Mouse (Mus musculus) ES-E14 (cell line): ENCODE data around the gene Uba7. TPM values are rescaled to one million over a fixed set of nuclear protein-coding genes. Genes with fewer than 3 reads are reported as not detected.

ENCODE experiments used
- DNase-seq: peaks from one replicate; pipeline ENCODE4 v3.0.0-alpha.2; 2013; ENCODE audit warnings: low read depth, low spot score
- H3K27ac ChIP-seq: 2 replicates; pipeline ENCODE4 v1.5.1; 2012; ENCODE audit warnings: low read depth, mild to moderate bottlenecking, low read length, moderate library complexity, mixed read lengths; ENCODE audit not compliant: poor library complexity, insufficient read depth, severe bottlenecking
- H3K36me3 ChIP-seq: 2 replicates; pipeline ENCODE4 v1.6.1; 2012; ENCODE audit warnings: mild to moderate bottlenecking, low read length, moderate library complexity, mixed read lengths; ENCODE audit not compliant: control insufficient read depth, poor library complexity, insufficient read depth, severe bottlenecking
- H3K4me1 ChIP-seq, 2 experiments: fragments of 150-350 bp in 1 of 2; sonication (generic) in 1 of 2; 2 replicates each; pipeline ENCODE4 v1.6.1; 2012; ENCODE audit warnings: low read length in 2 of 2, mild to moderate bottlenecking in 1 of 2, mixed read lengths in 1 of 2; ENCODE audit not compliant: control insufficient read depth in 2 of 2, insufficient read depth in 2 of 2, poor library complexity in 1 of 2
- H3K4me3 ChIP-seq, 2 experiments: fragments of 150-350 bp in 1 of 2; sonication (generic) in 1 of 2; 2 replicates each; pipeline ENCODE4 v1.5.1; 2012; ENCODE audit warnings: low read length in 2 of 2, low read depth in 1 of 2, mild to moderate bottlenecking in 1 of 2, mixed read lengths in 1 of 2; ENCODE audit not compliant: insufficient read depth in 1 of 2, poor library complexity in 1 of 2, severe bottlenecking in 1 of 2
- H3K9ac ChIP-seq: 2 replicates; pipeline ENCODE4 v1.6.1; 2012; ENCODE audit warnings: low read depth, mild to moderate bottlenecking, low read length, mixed read lengths; ENCODE audit not compliant: poor library complexity, insufficient read depth, severe bottlenecking
- H3K9me3 ChIP-seq: fragments of 150-350 bp; sonication (generic); 2 replicates; pipeline ENCODE4 v1.6.1; 2012; ENCODE audit warnings: low read depth, mild to moderate bottlenecking, low read length; ENCODE audit not compliant: control insufficient read depth, insufficient read depth
- CHD2 ChIP-seq: IDR thresholded peaks from 2 replicates; pipeline ENCODE4 v1.6.1; 2014; ENCODE audit warnings: mild to moderate bottlenecking, low read depth, low read length, inconsistent platforms
- HCFC1 ChIP-seq: IDR thresholded peaks from 2 replicates; pipeline ENCODE4 v1.6.1; 2012; ENCODE audit warnings: low read length, inconsistent platforms, borderline replicate concordance; ENCODE audit not compliant: insufficient read depth
- MAFK ChIP-seq: IDR thresholded peaks from 2 replicates; pipeline ENCODE4 v1.6.1; 2014; ENCODE audit warnings: mild to moderate bottlenecking, low read depth, low read length, inconsistent platforms; ENCODE audit not compliant: insufficient read depth
- ZC3H11A ChIP-seq: IDR thresholded peaks from 2 replicates; pipeline ENCODE4 v1.6.1; 2012; ENCODE audit warnings: low read depth, mild to moderate bottlenecking, inconsistent platforms, low read length, borderline replicate concordance
- ZNF384 ChIP-seq: IDR thresholded peaks from 2 replicates; pipeline ENCODE4 v1.6.1; 2012; ENCODE audit warnings: low read depth, low read length, inconsistent platforms
- in situ Hi-C, 2 experiments: fragments of 600-800 bp; cut with MboI; formaldehyde crosslinking; loops; one replicate each; pipeline ENCODE4 v1.15.1; 2025; ENCODE audit warnings: low sequenced_read_pairs in 2 of 2, inconsistent platforms in 1 of 2; ENCODE audit not compliant: unreplicated experiment in 2 of 2
- total RNA-seq: library from RNA; depleted of rRNA; stranded (reverse); fragments of 300-350 nt; gene quantifications from 2 replicates; pipeline ENCODE4 v1.2.3, GENCODE M21; 2012

Gene Uba7
- total RNA-seq, 1 experiment, result 1.0 TPM

DNA sequence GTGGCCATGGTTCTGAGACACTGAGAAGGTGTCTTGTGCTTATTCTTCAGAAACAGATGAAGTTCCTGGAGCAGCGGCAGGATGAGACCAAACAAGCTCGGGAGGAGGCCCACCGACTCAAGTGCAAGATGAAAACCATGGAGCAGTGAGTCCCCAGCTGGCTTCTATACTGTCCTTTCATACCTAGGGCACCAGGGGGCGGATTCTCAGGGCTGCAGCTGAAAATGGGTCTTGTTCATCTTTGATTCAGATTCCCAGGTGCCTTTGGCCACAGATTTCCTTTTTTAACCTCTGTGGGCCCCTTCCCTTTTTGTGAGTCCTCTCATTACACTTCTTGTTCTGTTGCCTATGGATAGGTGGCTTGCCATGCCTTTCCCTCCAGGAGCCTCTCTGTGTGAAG is 14.4 kb upstream of the Uba7 start:
- DNase-seq, result no peak
- TF ChIP-seq MAFK (no peak), HCFC1 (no peak), CHD2 (no peak), ZNF384 (no peak), ZC3H11A (no peak)
- Histone ChIP-seq H3K4me1 (peaks cover 6 to 12% of the 10 kb centered on the region in 2 experiments; a peak in 3 of 4 replicates), H3K9me3 (no peaks in the 10 kb centered on the region), H3K4me3 (no peak overlapping the region), H3K36me3 (peaks cover 62% of the 10 kb centered on the region), H3K27ac (no peak overlapping the region), H3K9ac (no peak overlapping the region)
- in situ Hi-C loops, result no loop called here

- no peak overlapping the region for H3K9ac ChIP-seq
- peak; percentile 72 for DNase-seq
- peaks cover 61% of the 10 kb centered on the region for H3K36me3 ChIP-seq
- peak overlapping the region; percentile 65; the same call in 1 of the 2 replicates for H3K27ac ChIP-seq
- peaks cover 6 to 12% of the 10 kb centered on the region in 2 experiments; a peak in 3 of 4 replicates for H3K4me1 ChIP-seq
- peak overlapping the region in 1 of 2 experiments; percentile 4; a peak in 2 of 4 replicates for H3K4me3 ChIP-seq
- TF ChIP-seq HCFC1 (peak; percentile 63; the same call in 1 of the 2 replicates), MAFK (no peak)
- in situ Hi-C loops, result no loop called here
- H3K9me3 ChIP-seq, result no peaks in the 10 kb centered on the region
Observed at GRCm38 (mm10) chr9:107961351-107961762, 13.9 kb upstream of the Uba7 start.

- Histone ChIP-seq H3K4me1 (peaks cover 4 to 10% of the 10 kb centered on the region in 2 experiments; a peak in 3 of 4 replicates), H3K36me3 (peaks cover 57% of the 10 kb centered on the region), H3K4me3 (peak overlapping the region in 1 of 2 experiments; percentile 4; a peak in 1 of 4 replicates), H3K9ac (no peak overlapping the region), H3K27ac (peak overlapping the region; percentile 65), H3K9me3 (no peaks in the 10 kb centered on the region)
- in situ Hi-C loops, result no loop called here
- no peak for DNase-seq
- no peak for TF ChIP-seq HCFC1
Observed at GRCm38 (mm10) chr9:107961881-107962280, 13.4 kb upstream of the Uba7 start.

DNA sequence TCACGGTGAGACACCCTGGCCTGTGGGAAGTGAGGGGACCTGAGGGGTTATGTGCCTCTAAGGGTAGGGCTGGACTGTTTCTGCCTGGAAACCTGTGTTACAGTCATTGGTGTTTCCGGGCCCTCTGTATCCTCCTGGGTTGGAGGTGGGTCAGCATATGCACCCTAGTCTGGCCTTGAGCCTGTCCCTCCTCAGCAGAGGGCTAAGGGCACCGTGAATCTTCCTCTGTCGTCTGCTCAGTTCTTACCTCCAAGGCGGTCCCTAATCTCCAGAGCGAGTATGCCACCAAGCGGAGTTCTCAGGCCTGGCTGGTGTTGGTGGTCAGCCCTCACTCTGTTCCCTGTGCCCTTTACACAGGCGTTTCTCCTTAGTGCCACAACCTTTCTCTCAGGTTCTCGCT is 12.4 kb upstream of the Uba7 start:
- Histone ChIP-seq H3K9ac (no peak overlapping the region), H3K9me3 (no peaks in the 10 kb centered on the region), H3K36me3 (peaks cover 50% of the 10 kb centered on the region), H3K4me1 (peaks cover 4 to 8% of the 10 kb centered on the region in 2 experiments; a peak in 3 of 4 replicates), H3K27ac (no peak overlapping the region), H3K4me3 (no peak overlapping the region)
- no peak for TF ChIP-seq MAFK
- in situ Hi-C loops, result no loop called here
- no peak for DNase-seq

DNA sequence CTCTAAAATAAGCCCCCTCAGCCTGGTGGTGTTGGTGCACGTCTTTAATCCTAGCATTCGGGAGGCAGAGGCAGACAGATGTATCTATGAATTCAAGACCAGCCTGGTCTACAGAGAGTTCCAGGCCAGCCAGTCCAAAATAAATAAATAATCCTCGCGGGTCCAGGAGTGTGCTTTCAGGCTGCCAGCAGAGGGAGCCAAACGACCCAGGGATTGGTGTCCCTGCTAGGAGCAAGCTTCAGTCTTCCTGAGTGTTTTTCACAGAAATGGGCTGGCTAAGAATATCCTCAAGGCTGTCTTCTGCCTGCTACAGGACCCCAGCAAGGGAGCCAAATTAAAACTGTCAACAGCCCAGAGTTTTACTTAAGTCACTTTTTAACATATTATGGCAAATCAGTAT is 11.6 kb upstream of the Uba7 start:
- TF ChIP-seq ZC3H11A (peak; percentile 56; the same call in 1 of the 2 replicates), ZNF384 (no peak), HCFC1 (no peak), CHD2 (no peak), MAFK (no peak)
- peaks cover 53% of the 10 kb centered on the region for H3K36me3 ChIP-seq
- peak; percentile 71 for DNase-seq
- no peaks in the 10 kb centered on the region for H3K9me3 ChIP-seq
- peaks cover 4 to 8% of the 10 kb centered on the region in 2 experiments; a peak in 3 of 4 replicates for H3K4me1 ChIP-seq
- in situ Hi-C loops, result no loop called here
- no peak overlapping the region for H3K4me3 ChIP-seq
- H3K9ac ChIP-seq, result no peak overlapping the region
- H3K27ac ChIP-seq, result no peak overlapping the region
